Mouse (Mus musculus): ENCODE measurements at regions not wholly inside any gene's neighbourhood (a gene's known extent, or its start where the extent isn't known, plus 50 kb on each side); places are given as distances from the start of the nearest gene placed in this dataset.
A peak's percentile ranks its signal among the peaks of the same experiment; 100 is the strongest.

- dilution Hi-C loops (cut with MboI; ENCODE audit: extremely low pct_ligation_motif_present, extremely low pct_unique_long_range_greater_than_20kb, low sequenced_read_pairs) (no loop called here), in situ Hi-C loops (cut with MboI; ENCODE audit: low pct_ligation_motif_present, low pct_unique_long_range_greater_than_20kb, low sequenced_read_pairs) (no loop called here)
- no peaks in the 10 kb centered on the region for H3K9me3 ChIP-seq (replicated peaks; ENCODE audit: low read length)
- no peaks in the 10 kb centered on the region for H3K79me2 ChIP-seq (replicated peaks; ENCODE audit: control insufficient read depth, extremely low read depth, insufficient read depth, poor library complexity, severe bottlenecking)
- no peak overlapping the region for H3K9ac ChIP-seq (ENCODE audit: insufficient read depth, low read depth)
- no peaks in the 10 kb centered on the region for H3K36me3 ChIP-seq (replicated peaks in 1 of 2; ENCODE audit: control insufficient read depth in 1 of 2, insufficient read depth in 1 of 2, low read length in 1 of 2)
- no peak overlapping the region for H3K4me3 ChIP-seq (replicated peaks in 1 of 3; ENCODE audit: low read depth in 2 of 3, low read length in 2 of 3, poor library complexity in 1 of 3)
- TF ChIP-seq CTCF (conservative IDR thresholded peaks at IDR 0.05 in 1 of 2, IDR thresholded peaks at IDR 0.05 in 1 of 2; ENCODE audit: low read depth in 2 of 2, low read length in 2 of 2) (peak in 1 of 2 experiments; percentile 50; a peak in 2 of 4 replicates), TBP (conservative IDR thresholded peaks at IDR 0.05; ENCODE audit: low read depth, low read length) (no peak), MXI1 (IDR thresholded peaks at IDR 0.05; ENCODE audit: low read depth, low read length) (no peak), USF1 (IDR thresholded peaks at IDR 0.05; ENCODE audit: low read depth, low read length) (no peak), CHD1 (IDR thresholded peaks at IDR 0.05; ENCODE audit: low read depth, low read length) (no peak), BHLHE40 (IDR thresholded peaks at IDR 0.05; ENCODE audit: low read depth, low read length) (no peak), IRF4 (IDR thresholded peaks at IDR 0.05; ENCODE audit: low read depth, low read length) (no peak), UBTF (IDR thresholded peaks at IDR 0.05; ENCODE audit: low read depth, low read length) (no peak), USF2 (conservative IDR thresholded peaks at IDR 0.05; ENCODE audit: low read depth, low read length) (no peak), JUN (IDR thresholded peaks at IDR 0.05; ENCODE audit: insufficient read depth, low read depth, low read length) (no peak), MAZ (IDR thresholded peaks at IDR 0.05; ENCODE audit: low read depth, low read length) (no peak), MYC (IDR thresholded peaks at IDR 0.05; ENCODE audit: low read depth, low read length) (no peak), POLR2A (IDR thresholded peaks at IDR 0.05; ENCODE audit: low read depth, low read length) (no peak), SMC3 (IDR thresholded peaks at IDR 0.05; ENCODE audit: low read depth, low read length) (peak; percentile 30; the same call in 1 of the 2 replicates), EP300 (IDR thresholded peaks at IDR 0.05; ENCODE audit: low read length) (no peak), ZNF384 (IDR thresholded peaks at IDR 0.05; ENCODE audit: low read depth, low read length) (no peak), ETS1 (conservative IDR thresholded peaks at IDR 0.05; ENCODE audit: low read depth, low read length) (no peak), CHD2 (IDR thresholded peaks at IDR 0.05; ENCODE audit: low read length) (no peak), KAT2A (IDR thresholded peaks at IDR 0.05; ENCODE audit: insufficient replicate concordance, low read length) (no peak), RAD21 (IDR thresholded peaks at IDR 0.05; ENCODE audit: low read depth, low read length) (peak; percentile 40), SIN3A (IDR thresholded peaks at IDR 0.05; ENCODE audit: low read length) (no peak), GABPA (IDR thresholded peaks at IDR 0.05; ENCODE audit: insufficient replicate concordance, low read depth, low read length) (no peak), POLR2AphosphoS2 (IDR thresholded peaks at IDR 0.05; ENCODE audit: low read depth, low read length) (no peak), HCFC1 (IDR thresholded peaks at IDR 0.05; ENCODE audit: low read depth, low read length) (no peak), E2F4 (IDR thresholded peaks at IDR 0.05; ENCODE audit: insufficient replicate concordance, low read depth, low read length) (no peak), NELFE (IDR thresholded peaks at IDR 0.05; ENCODE audit: low read depth, low read length) (no peak), PAX5 (IDR thresholded peaks at IDR 0.05; ENCODE audit: low read length) (no peak)
- no peak for DNase-seq (ENCODE audit: extremely low read depth)
- H3K27ac ChIP-seq (ENCODE audit: insufficient read depth, low read depth): no peak overlapping the region
- no peaks in the 10 kb centered on the region for H3K27me3 ChIP-seq (replicated peaks)
- no peaks in the 10 kb centered on the region for H3K4me1 ChIP-seq (ENCODE audit: control insufficient read depth in 1 of 2, insufficient read depth in 2 of 2)
- no peak overlapping the region for H3K4me2 ChIP-seq (ENCODE audit: insufficient read depth, low read depth, poor library complexity, severe bottlenecking)
Measured at GRCm38 (mm10) chrX:161051639-161052038, 57.1 kb upstream of the Cdkl5 start.

Data from CH12.LX (cell line).